Mouse (Mus musculus) spleen, adult 2 months (tissue): ENCODE results near the gene Lsm7.

Experiments used
- CTCF ChIP-seq: fragments of 200-500 bp; IDR thresholded peaks from 2 replicates; pipeline ENCODE4 v1.5.1; 2011; ENCODE audit warnings: mild to moderate bottlenecking, inconsistent platforms; ENCODE audit not compliant: insufficient read depth, insufficient read length, insufficient replicate concordance; ENCODE audit errors: extremely low read depth
- POLR2A ChIP-seq: fragments of 200-500 bp; IDR thresholded peaks from 2 replicates; pipeline ENCODE4 v1.6.1; 2011; ENCODE audit warnings: low read depth, low read length, inconsistent platforms

GRCm38 (mm10) chr10:80845732-80846131 lies 9.3 kb downstream of the Lsm7 start:
- no peak for TF ChIP-seq CTCF
- no peak for TF ChIP-seq POLR2A
